Mouse (Mus musculus) testis, postnatal 14 days (tissue): ENCODE results near the gene Adgrb3.
A peak's percentile ranks its signal among the peaks of the same experiment; 100 is the strongest.
"Not testable (repeated sequence)": the region's sequence is repeated elsewhere in the genome, so short reads cannot be mapped to it uniquely, and the experiment has no call there.

Experiments
- DNase-seq: peaks from one replicate; pipeline ENCODE4 v3.0.0; 2021; ENCODE audit warnings: low spot score

The Adgrb3 gene

GRCm38 (mm10) chr1:25107500-25108101 is 721.9 kb downstream of the Adgrb3 start:
- no peak for DNase-seq

DNA sequence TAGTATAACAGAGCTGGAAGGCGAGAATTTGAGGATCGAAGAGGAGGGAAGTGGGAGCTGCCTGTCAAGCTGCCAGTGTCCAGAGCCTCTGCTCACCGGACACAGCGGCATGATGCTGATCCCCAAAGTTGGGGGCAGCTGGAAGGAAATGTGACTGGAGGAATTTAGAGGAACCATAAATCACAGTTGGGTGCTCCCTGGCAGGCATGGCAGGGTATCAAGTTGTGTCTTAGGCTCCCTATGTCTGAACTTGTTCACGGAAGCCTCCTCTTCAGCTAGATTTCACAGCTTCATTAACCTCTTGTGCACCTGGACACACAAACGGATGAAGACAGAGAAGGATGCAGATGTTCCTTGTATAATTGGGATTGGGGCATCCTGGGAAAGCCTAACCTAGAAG is 722.8 kb downstream of the Adgrb3 start:
- no peak for DNase-seq

GRCm38 (mm10) chr1:25105367-25105766 is 724.1 kb downstream of the Adgrb3 start:
- peak; percentile 16 for DNase-seq

- no peak for DNase-seq
Measured at GRCm38 (mm10) chr1:25088010-25088719, 741.3 kb downstream of the Adgrb3 start.

GRCm38 (mm10) chr1:25085616-25086372 is 743.7 kb downstream of the Adgrb3 start:
- no peak for DNase-seq

DNA sequence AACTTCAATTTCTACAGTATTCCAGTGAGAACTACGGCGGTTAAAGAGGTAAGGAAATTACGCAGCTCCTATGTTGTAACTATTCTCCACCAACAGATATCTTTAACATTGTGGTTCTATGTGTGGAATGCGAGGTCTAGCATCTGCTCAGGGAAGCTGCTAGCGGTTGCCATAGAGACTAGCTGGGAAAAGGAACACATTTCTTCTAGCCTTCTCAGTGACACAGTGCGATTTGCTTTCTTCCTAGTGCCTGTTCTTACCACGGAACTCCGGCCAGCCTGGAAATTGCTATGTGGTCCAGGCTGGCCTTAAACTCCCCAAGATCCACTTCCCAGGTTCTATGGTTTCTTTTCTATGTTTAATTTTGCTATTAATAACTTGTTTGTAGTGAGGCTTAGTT is 747.1 kb downstream of the Adgrb3 start:
- DNase-seq = no peak

DNA sequence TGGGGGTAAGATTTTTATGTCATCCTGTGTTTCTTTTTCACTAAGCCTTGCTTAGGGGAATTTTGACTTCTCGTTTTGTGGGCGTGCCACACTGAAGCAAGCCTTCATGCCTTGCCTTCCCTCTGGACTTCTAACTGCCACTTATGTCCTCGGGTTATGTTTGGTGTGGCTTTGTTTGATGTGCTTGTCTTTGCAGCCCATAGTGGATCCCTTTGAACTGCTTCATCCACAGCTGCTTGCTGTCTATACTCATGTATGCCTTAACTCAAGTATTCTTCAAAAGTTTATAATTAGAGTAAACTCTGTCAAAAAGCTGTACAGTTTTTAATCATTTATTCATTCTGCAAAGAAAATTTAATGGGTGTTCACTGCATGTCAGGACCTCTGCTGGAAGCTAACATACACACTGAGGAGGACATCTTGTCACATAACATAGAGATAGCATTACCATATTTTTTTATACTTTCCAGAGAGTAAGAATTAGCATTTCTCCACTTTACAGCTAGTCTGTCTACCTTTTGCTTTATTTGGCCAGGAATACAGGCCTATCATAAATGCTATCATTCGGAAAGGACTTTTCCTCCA is 748.1 kb downstream of the Adgrb3 start:
- no peak for DNase-seq

GRCm38 (mm10) chr1:25079395-25079794 is 750.1 kb downstream of the Adgrb3 start:
- no peak for DNase-seq

GRCm38 (mm10) chr1:25075952-25076351 is 753.6 kb downstream of the Adgrb3 start:
- DNase-seq = no peak

- no peak for DNase-seq
Measured at GRCm38 (mm10) chr1:25063964-25064363, 765.5 kb downstream of the Adgrb3 start.

- no peak for DNase-seq
Measured at GRCm38 (mm10) chr1:25060935-25061334, 768.6 kb downstream of the Adgrb3 start.

- no peak for DNase-seq
Measured at GRCm38 (mm10) chr1:25060191-25060590, 769.3 kb downstream of the Adgrb3 start.

DNA sequence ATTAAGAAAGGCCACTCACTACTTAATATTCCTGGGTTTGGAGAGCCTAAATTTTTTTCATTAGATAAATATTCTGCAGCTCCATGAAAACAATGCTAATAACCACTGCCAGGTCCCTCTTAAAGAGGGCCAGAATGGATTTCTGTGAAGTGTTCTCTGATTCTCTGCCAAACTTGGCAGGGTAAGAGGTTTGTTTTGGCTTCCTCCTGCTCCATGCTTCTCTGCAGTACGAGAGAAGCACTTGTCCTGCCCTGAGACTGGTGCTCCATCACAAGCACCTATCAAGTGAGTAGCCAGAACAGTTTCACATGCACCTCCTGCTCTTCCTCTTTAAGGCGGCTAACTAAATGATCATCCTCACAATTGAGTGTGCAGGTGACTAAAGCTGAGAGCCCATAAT is 771.9 kb downstream of the Adgrb3 start:
- no peak for DNase-seq

- DNase-seq = no peak
Measured at GRCm38 (mm10) chr1:25057212-25057611, 772.3 kb downstream of the Adgrb3 start.

DNA sequence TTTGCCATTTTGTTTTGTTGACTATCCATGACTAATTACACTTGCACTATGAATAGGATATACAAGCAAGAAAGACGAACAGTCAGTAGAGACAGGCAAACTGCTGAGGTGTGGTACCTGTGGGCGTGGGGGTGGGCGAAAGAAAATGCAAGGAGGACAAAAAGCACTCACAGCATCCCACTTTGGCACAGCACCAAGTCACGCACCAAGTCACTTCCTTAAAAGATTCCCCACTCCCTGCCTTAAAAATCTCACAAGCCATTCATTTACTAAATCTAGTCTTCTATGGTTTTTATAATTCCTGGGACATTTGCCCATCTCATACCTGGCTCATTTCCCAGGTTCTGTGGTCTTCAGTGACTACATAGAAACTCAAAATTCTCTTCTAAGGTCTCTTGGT is 787.4 kb downstream of the Adgrb3 start:
- DNase-seq = no peak

- DNase-seq = no peak
Measured at GRCm38 (mm10) chr1:25034161-25034560, 795.3 kb downstream of the Adgrb3 start.

DNA sequence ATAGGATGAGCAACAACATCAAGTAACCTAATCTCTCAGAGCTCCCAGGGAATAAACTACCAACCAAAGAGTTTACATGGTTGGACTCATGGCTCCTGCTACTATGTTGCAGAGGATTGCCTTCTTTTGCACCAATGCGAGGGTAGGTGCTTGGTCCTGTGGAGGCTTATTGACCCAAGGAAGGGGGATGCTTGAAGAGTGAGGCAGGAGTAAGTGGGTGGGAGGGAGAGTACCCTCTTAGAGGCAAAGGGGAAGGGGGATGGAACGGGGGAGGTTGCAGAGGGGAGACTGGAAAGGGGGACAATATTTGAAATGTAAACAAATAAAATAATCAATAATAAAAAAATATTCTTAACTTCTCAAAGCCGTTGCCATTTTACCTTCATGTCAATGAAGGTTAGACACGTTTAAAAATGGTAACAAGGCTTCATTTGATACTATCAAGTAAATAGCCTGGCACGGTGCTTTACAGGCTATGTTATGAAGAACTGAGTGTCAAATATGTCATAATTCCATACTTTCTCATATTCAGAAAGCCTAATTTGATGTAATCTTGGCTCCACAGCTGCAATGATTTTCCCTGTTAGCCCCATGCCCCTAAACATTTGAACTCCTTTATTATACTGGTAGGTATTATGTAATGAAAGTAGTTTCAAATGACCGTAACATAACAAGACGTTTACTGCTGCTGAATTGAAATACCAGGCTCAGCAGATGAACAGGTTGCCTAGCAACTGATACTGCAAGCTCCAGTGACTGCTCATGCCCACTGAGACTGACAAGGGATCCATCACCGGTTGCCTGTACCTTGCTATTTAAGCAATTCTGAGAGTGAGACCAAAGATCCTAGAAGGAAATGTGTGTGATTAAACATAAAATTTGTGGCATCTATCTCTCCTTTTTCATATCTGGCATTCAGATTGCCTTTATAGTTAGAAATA is 796.1 kb downstream of the Adgrb3 start:
- no peak for DNase-seq

GRCm38 (mm10) chr1:25023156-25023555 is 806.4 kb downstream of the Adgrb3 start:
- no peak for DNase-seq

DNA sequence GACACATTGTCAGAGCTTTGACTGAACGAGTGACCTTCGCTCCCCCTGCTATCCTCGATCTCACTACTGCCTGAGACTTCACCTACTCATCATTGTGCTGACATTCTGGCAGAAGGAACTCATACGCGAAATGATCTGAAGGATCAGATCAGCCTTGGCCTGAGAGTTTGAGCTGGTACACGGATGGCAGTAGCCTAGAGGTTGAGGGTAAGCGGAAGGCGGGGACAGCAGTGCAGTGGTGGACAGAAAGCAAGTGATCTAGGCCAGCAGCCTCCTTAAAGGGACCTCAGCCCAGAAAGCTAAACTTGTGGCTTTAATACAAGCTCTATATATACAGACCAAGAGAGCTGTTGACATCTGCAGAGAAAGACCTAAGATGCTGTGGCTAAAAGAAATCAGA is 811.7 kb downstream of the Adgrb3 start:
- not testable (repeated sequence) for DNase-seq
